Mouse (Mus musculus) CH12.LX (cell line): ENCODE measurements at regions not wholly inside any gene's neighbourhood (a gene's known extent, or its start where the extent isn't known, plus 50 kb on each side); places are given as distances from the start of the nearest gene placed in this dataset.

ENCODE experiments used
- BHLHE40 ChIP-seq: IDR thresholded peaks from 2 replicates; pipeline ENCODE4 v1.6.1; 2011; ENCODE audit warnings: mild to moderate bottlenecking, low read depth, low read length, improper control_type of control experiment
- CHD1 ChIP-seq: IDR thresholded peaks from 2 replicates; pipeline ENCODE4 v1.6.1; 2012; ENCODE audit warnings: low read depth, low read length, improper control_type of control experiment, inconsistent platforms
- CTCF ChIP-seq, 2 experiments: IDR thresholded peaks in 1 of 2; conservative IDR thresholded peaks in 1 of 2; 2 replicates each; pipeline ENCODE4 v1.5.1; 2011 to 2012; ENCODE audit warnings: low read depth in 2 of 2, low read length in 2 of 2, improper control_type of control experiment in 1 of 2, inconsistent platforms in 1 of 2, mild to moderate bottlenecking in 1 of 2, moderate library complexity in 1 of 2
- E2F4 ChIP-seq: IDR thresholded peaks from 2 replicates; pipeline ENCODE4 v1.6.1; 2011; ENCODE audit warnings: low read depth, low read length, improper control_type of control experiment; ENCODE audit not compliant: insufficient replicate concordance
- ELF1 ChIP-seq: IDR thresholded peaks from 2 replicates; pipeline ENCODE4 v1.6.1; 2014; ENCODE audit warnings: low read depth, mild to moderate bottlenecking, inconsistent platforms, low read length, improper control_type of control experiment
- EP300 ChIP-seq: IDR thresholded peaks from 2 replicates; pipeline ENCODE4 v1.6.1; 2011; ENCODE audit warnings: low read length, improper control_type of control experiment
- KAT2A ChIP-seq: IDR thresholded peaks from 2 replicates; pipeline ENCODE4 v1.6.1; 2012; ENCODE audit warnings: low read length, improper control_type of control experiment, inconsistent platforms; ENCODE audit not compliant: insufficient replicate concordance
- MAX ChIP-seq: IDR thresholded peaks from 2 replicates; pipeline ENCODE4 v1.6.1; 2011; ENCODE audit warnings: low read length, improper control_type of control experiment
- MAZ ChIP-seq: IDR thresholded peaks from 2 replicates; pipeline ENCODE4 v1.6.1; 2012; ENCODE audit warnings: low read depth, mild to moderate bottlenecking, inconsistent platforms, low read length, improper control_type of control experiment, moderate library complexity
- POLR2A ChIP-seq: IDR thresholded peaks from 2 replicates; pipeline ENCODE4 v1.6.1; 2011; ENCODE audit warnings: low read depth, mild to moderate bottlenecking, improper control_type of control experiment, low read length
- TBP ChIP-seq: conservative IDR thresholded peaks from 2 replicates; pipeline ENCODE4 v1.6.1; 2011; ENCODE audit warnings: low read depth, low read length, improper control_type of control experiment
- USF1 ChIP-seq: IDR thresholded peaks from 2 replicates; pipeline ENCODE4 v1.6.1; 2014; ENCODE audit warnings: low read depth, mild to moderate bottlenecking, inconsistent platforms, low read length, improper control_type of control experiment

- TF ChIP-seq MAZ (no peak), CTCF (conservative IDR thresholded peaks at IDR 0.05 in 1 of 2, IDR thresholded peaks at IDR 0.05 in 1 of 2; ENCODE audit: low read depth in 2 of 2, low read length in 2 of 2) (no peak), ELF1 (no peak), E2F4 (no peak), EP300 (no peak), MAX (no peak), TBP (no peak), USF1 (no peak), BHLHE40 (no peak), KAT2A (no peak), CHD1 (no peak), POLR2A (no peak)
These were observed 158.2 kb upstream of the Ptprk start for GRCm38 (mm10) chr10:27916406-27916805.
